Mouse (Mus musculus): Measurements from ENCODE around the gene Sox1.

GRCm38 (mm10) chr8:12387901-12388300 is 7.2 kb upstream of the Sox1 start:
- TF ChIP-seq CTCF (IDR thresholded peaks at IDR 0.05; ENCODE audit: low read depth, low read length), result no peak
- no peak for TF ChIP-seq POLR2AphosphoS5 (IDR thresholded peaks at IDR 0.05; ENCODE audit: insufficient replicate concordance, low read depth, low read length)
- TF ChIP-seq GATA1 (IDR thresholded peaks at IDR 0.05; ENCODE audit: borderline replicate concordance, low read length), result no peak
- TF ChIP-seq TAL1 (conservative IDR thresholded peaks at IDR 0.05; ENCODE audit: low read depth, low read length), result no peak
- no peak for TF ChIP-seq GATA2 (IDR thresholded peaks at IDR 0.05; ENCODE audit: borderline replicate concordance, low read depth, low read length)

All from G1E (cell line).